Mouse (Mus musculus): ENCODE results near the gene Ciapin1. TPM values are rescaled to one million over a fixed set of nuclear protein-coding genes. Genes with fewer than 3 reads are reported as not detected.

The Ciapin1 gene
- polyA plus RNA-seq, 1 experiment = 115 TPM

DNA sequence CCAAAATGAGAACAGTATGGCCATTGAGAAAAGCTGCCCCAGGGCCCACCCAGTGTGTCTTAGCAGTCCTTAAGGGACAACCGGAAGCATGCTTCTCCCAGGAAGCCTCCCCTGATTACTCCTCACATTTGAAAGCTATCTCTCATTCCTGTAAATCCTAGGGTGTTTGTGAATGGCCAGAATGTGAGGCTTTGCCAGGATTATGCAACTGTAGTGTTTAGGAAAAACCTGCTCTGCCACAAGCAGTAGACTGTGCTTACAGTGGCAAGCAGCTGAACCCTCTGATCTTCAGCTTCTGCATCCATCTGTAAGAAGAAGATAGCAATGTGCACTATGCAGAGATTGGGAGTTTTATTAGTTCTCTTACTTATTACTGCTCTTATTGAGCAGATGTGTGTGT is 63.6 kb downstream of the Ciapin1 start:
- Histone ChIP-seq H3K27me3 (ENCODE audit: control insufficient read depth, insufficient read depth, insufficient read length) (no peaks in the 10 kb centered on the region), H3K4me3 (ENCODE audit: insufficient read depth, poor library complexity, severe bottlenecking) (no peak overlapping the region), H3ac (ENCODE audit: control insufficient read depth, insufficient read length, low read depth) (no peak overlapping the region), H3K79me3 (ENCODE audit: low read depth) (peaks cover 5% of the 10 kb centered on the region), H3K36me3 (ENCODE audit: control insufficient read depth, insufficient read depth) (peaks cover 2% of the 10 kb centered on the region), H3K79me2 (ENCODE audit: control insufficient read depth, insufficient read depth) (peaks cover 40% of the 10 kb centered on the region)
- TF ChIP-seq MYOD1 (IDR thresholded peaks at IDR 0.05; ENCODE audit: control insufficient read depth, insufficient read length, low read depth) (no peak), MYOG (IDR thresholded peaks at IDR 0.05; ENCODE audit: control insufficient read depth, extremely low read depth, insufficient read length) (no peak), MAX (IDR thresholded peaks at IDR 0.05) (no peak), CEBPB (IDR thresholded peaks at IDR 0.05; ENCODE audit: low read depth) (no peak), CTCF (IDR thresholded peaks at IDR 0.05; ENCODE audit: control insufficient read depth, insufficient read depth, insufficient read length) (no peak), FOSL1 (IDR thresholded peaks at IDR 0.05; ENCODE audit: insufficient read depth, low read length, poor library complexity, severe bottlenecking) (no peak), USF1 (IDR thresholded peaks at IDR 0.05; ENCODE audit: low read depth) (no peak)

- H3K36me3 ChIP-seq (ENCODE audit: control insufficient read depth, insufficient read depth) = no peaks in the 10 kb centered on the region
- H3K79me2 ChIP-seq (ENCODE audit: control insufficient read depth, insufficient read depth) = peaks cover 40% of the 10 kb centered on the region
- TF ChIP-seq MYOD1 (IDR thresholded peaks at IDR 0.05; ENCODE audit: control insufficient read depth, insufficient read length, low read depth) (no peak), CEBPB (IDR thresholded peaks at IDR 0.05; ENCODE audit: low read depth) (no peak), MYOG (IDR thresholded peaks at IDR 0.05; ENCODE audit: control insufficient read depth, extremely low read depth, insufficient read length) (no peak), USF1 (IDR thresholded peaks at IDR 0.05; ENCODE audit: low read depth) (no peak), MAX (IDR thresholded peaks at IDR 0.05) (no peak), FOSL1 (IDR thresholded peaks at IDR 0.05; ENCODE audit: insufficient read depth, low read length, poor library complexity, severe bottlenecking) (no peak), CTCF (IDR thresholded peaks at IDR 0.05; ENCODE audit: control insufficient read depth, insufficient read depth, insufficient read length) (no peak)
- H3K79me3 ChIP-seq (ENCODE audit: low read depth) = peaks cover 5% of the 10 kb centered on the region
- no peaks in the 10 kb centered on the region for H3K27me3 ChIP-seq (ENCODE audit: control insufficient read depth, insufficient read depth, insufficient read length)
- no peak overlapping the region for H3K4me3 ChIP-seq (ENCODE audit: insufficient read depth, poor library complexity, severe bottlenecking)
- no peak overlapping the region for H3ac ChIP-seq (ENCODE audit: control insufficient read depth, insufficient read length, low read depth)
Observed at GRCm38 (mm10) chr8:94773700-94774171, 64.4 kb downstream of the Ciapin1 start.

DNA sequence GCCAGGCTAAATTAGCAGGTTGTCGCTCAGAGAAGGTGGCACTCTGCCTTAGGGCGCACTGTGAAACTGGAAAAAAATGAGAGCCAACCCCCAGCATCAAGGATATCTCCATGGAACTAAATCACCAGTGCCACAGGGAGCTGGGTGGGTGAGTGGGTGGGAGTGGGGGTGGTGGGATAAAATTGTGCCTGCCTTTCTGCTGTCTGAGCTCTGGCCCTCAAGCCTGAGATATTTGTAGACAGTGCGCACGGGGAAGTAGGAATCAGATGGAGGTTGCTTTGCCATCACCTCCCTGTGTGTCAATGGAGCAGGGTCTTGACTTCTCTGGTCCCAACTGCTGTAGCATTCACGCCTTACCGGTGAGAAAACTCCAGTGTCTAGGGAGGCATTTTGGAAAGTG is 65.1 kb downstream of the Ciapin1 start:
- no peak for TF ChIP-seq USF1 (IDR thresholded peaks at IDR 0.05; ENCODE audit: low read depth)
- no peak for TF ChIP-seq CTCF (IDR thresholded peaks at IDR 0.05; ENCODE audit: control insufficient read depth, insufficient read depth, insufficient read length)
- no peak for TF ChIP-seq FOSL1 (IDR thresholded peaks at IDR 0.05; ENCODE audit: insufficient read depth, low read length, poor library complexity, severe bottlenecking)
- TF ChIP-seq MYOG (IDR thresholded peaks at IDR 0.05; ENCODE audit: control insufficient read depth, extremely low read depth, insufficient read length) = no peak
- TF ChIP-seq CEBPB (IDR thresholded peaks at IDR 0.05; ENCODE audit: low read depth) = no peak
- TF ChIP-seq MAX (IDR thresholded peaks at IDR 0.05) = no peak
- no peak for TF ChIP-seq MYOD1 (IDR thresholded peaks at IDR 0.05; ENCODE audit: control insufficient read depth, insufficient read length, low read depth)
- Histone ChIP-seq H3K79me2 (ENCODE audit: control insufficient read depth, insufficient read depth) (peaks cover 40% of the 10 kb centered on the region), H3K36me3 (ENCODE audit: control insufficient read depth, insufficient read depth) (no peaks in the 10 kb centered on the region), H3K4me3 (ENCODE audit: insufficient read depth, poor library complexity, severe bottlenecking) (peak overlapping the region; percentile 40), H3ac (ENCODE audit: control insufficient read depth, insufficient read length, low read depth) (no peak overlapping the region), H3K27me3 (ENCODE audit: control insufficient read depth, insufficient read depth, insufficient read length) (no peaks in the 10 kb centered on the region), H3K79me3 (ENCODE audit: low read depth) (peaks cover 5% of the 10 kb centered on the region)

DNA sequence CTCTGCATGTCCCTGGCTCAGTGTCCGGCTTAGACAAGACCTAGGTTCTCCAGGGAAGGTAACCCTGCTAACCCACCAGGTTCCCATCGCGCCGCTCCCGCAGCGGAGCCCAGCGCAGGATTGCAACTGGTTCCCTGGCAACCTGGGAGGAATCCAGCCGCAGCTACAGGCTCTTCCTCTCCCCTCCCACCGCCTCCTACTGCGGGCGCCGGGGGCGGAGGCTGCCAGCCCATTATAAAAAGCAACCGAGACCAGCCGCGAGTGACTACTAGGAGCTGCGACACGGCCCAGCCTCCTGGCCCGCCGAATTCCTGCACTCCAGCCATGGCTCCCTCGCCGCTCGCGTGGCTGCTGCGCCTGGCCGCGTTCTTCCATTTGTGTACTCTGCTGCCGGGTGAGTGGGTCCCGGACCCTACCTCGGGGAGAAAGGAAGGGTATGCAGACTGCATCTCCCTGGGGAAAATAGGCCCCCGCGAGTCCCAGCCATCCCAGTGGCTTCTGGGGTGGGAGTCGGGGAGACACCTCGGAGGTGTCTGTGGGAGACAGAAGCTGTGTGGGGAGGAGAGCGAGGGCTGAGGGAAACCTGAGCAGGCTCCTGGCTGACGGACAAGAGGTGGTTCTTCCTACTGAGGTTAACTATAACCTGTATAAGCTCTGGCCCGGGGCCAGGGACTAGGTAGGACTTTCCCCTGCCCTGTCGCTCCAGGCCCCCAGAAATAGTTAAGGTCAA is 66.1 kb downstream of the Ciapin1 start, which contains the start of gene Cx3cl1:
Gene Cx3cl1 (plus strand): TSS at position 69 of the 730 bp plus-strand sequence.
- Histone ChIP-seq H3K27me3 (ENCODE audit: control insufficient read depth, insufficient read depth, insufficient read length) (no peaks in the 10 kb centered on the region), H3K79me2 (ENCODE audit: control insufficient read depth, insufficient read depth) (peaks cover 36% of the 10 kb centered on the region), H3K4me3 (ENCODE audit: insufficient read depth, poor library complexity, severe bottlenecking) (peak within 1 kb of the TSS; percentile 40), H3K36me3 (ENCODE audit: control insufficient read depth, insufficient read depth) (no peaks in the 10 kb centered on the region), H3ac (ENCODE audit: control insufficient read depth, insufficient read length, low read depth) (peak within 1 kb of the TSS; percentile 70), H3K79me3 (ENCODE audit: low read depth) (peaks cover 3% of the 10 kb centered on the region)
- TF ChIP-seq MAX (IDR thresholded peaks at IDR 0.05) = peak; percentile 21
- TF ChIP-seq USF1 (IDR thresholded peaks at IDR 0.05; ENCODE audit: low read depth) = no peak

GRCm38 (mm10) chr8:94770945-94771344 is 67.2 kb downstream of the Ciapin1 start:
- no peak overlapping the region for H3K4me3 ChIP-seq (ENCODE audit: insufficient read depth, poor library complexity, severe bottlenecking)
- TF ChIP-seq MYOD1 (IDR thresholded peaks at IDR 0.05; ENCODE audit: control insufficient read depth, insufficient read length, low read depth) (no peak), CTCF (IDR thresholded peaks at IDR 0.05; ENCODE audit: control insufficient read depth, insufficient read depth, insufficient read length) (no peak), FOSL1 (IDR thresholded peaks at IDR 0.05; ENCODE audit: insufficient read depth, low read length, poor library complexity, severe bottlenecking) (no peak), USF1 (IDR thresholded peaks at IDR 0.05; ENCODE audit: low read depth) (no peak), CEBPB (IDR thresholded peaks at IDR 0.05; ENCODE audit: low read depth) (no peak), MAX (IDR thresholded peaks at IDR 0.05) (no peak), MYOG (IDR thresholded peaks at IDR 0.05; ENCODE audit: control insufficient read depth, extremely low read depth, insufficient read length) (no peak)
- H3K27me3 ChIP-seq (ENCODE audit: control insufficient read depth, insufficient read depth, insufficient read length) = no peaks in the 10 kb centered on the region

More at GRCm38 (mm10) chr8:94770945-94771344, 67.2 kb downstream of the Ciapin1 start:
- Histone ChIP-seq H3K79me3 (ENCODE audit: low read depth) (peaks cover 3% of the 10 kb centered on the region), H3K36me3 (ENCODE audit: control insufficient read depth, insufficient read depth) (no peaks in the 10 kb centered on the region), H3ac (ENCODE audit: control insufficient read depth, insufficient read length, low read depth) (no peak overlapping the region), H3K79me2 (ENCODE audit: control insufficient read depth, insufficient read depth) (peaks cover 33% of the 10 kb centered on the region)

Other genes with a start within 250 kb of the Ciapin1 start
- gene Rspry1, start 236.4 kb downstream of the Ciapin1 start, polyA plus RNA-seq (2012; fragmentation: generic; extraction: Trizol) = 6.5 TPM
- 23.6 TPM for gene Fam192a, start 236.4 kb downstream of the Ciapin1 start, polyA plus RNA-seq (2012; fragmentation: generic; extraction: Trizol)
- gene Arl2bp, start 171.8 kb downstream of the Ciapin1 start, polyA plus RNA-seq (2012; fragmentation: generic; extraction: Trizol) = 65.5 TPM
- gene Pllp, start 142.1 kb downstream of the Ciapin1 start, polyA plus RNA-seq (2012; fragmentation: generic; extraction: Trizol) = 0.07 TPM
- gene Ccl22, start 92.8 kb downstream of the Ciapin1 start, polyA plus RNA-seq (2012; fragmentation: generic; extraction: Trizol) = not detected
- 12.5 TPM for gene Cx3cl1, start 66.3 kb downstream of the Ciapin1 start, polyA plus RNA-seq (2012; fragmentation: generic; extraction: Trizol)
- gene Ccl17, start 27.9 kb downstream of the Ciapin1 start, polyA plus RNA-seq (2012; fragmentation: generic; extraction: Trizol) = 0.55 TPM
- 44.0 TPM for gene Coq9, start within 50 bp of the Ciapin1 start, polyA plus RNA-seq (2012; fragmentation: generic; extraction: Trizol)
- gene Polr2c, start 19.1 kb upstream of the Ciapin1 start, polyA plus RNA-seq (2012; fragmentation: generic; extraction: Trizol) = 124 TPM
- 6.7 TPM for gene Dok4, start 38.0 kb upstream of the Ciapin1 start, polyA plus RNA-seq (2012; fragmentation: generic; extraction: Trizol)
- 28.1 TPM for gene Ccdc102a, start 79.7 kb upstream of the Ciapin1 start, polyA plus RNA-seq (2012; fragmentation: generic; extraction: Trizol)
- gene Adgrg5, start 85.3 kb upstream of the Ciapin1 start, polyA plus RNA-seq (2012; fragmentation: generic; extraction: Trizol) = 0.18 TPM
- 2.8 TPM for gene Adgrg1, start 136.4 kb upstream of the Ciapin1 start, polyA plus RNA-seq (2012; fragmentation: generic; extraction: Trizol)
- 19.4 TPM for gene Adgrg3, start 179.3 kb upstream of the Ciapin1 start, polyA plus RNA-seq (2012; fragmentation: generic; extraction: Trizol)
- gene Drc7, start 216.7 kb upstream of the Ciapin1 start, polyA plus RNA-seq (2012; fragmentation: generic; extraction: Trizol) = 0.09 TPM
- gene Katnb1, start 242.8 kb upstream of the Ciapin1 start, polyA plus RNA-seq (2012; fragmentation: generic; extraction: Trizol) = 23.7 TPM